Mouse (Mus musculus): ENCODE measurements at regions not wholly inside any gene's neighbourhood (a gene's known extent, or its start where the extent isn't known, plus 50 kb on each side); places are given as distances from the start of the nearest gene placed in this dataset.

- no peak for ATAC-seq (replicated peaks; ENCODE audit: poor library complexity, severe bottlenecking)
Measured at GRCm38 (mm10) chr15:61608301-61608731, 685.5 kb upstream of the A1bg start.

GRCm38 (mm10) chr15:61599734-61600133 is 676.9 kb upstream of the A1bg start:
- no peak for ATAC-seq (replicated peaks; ENCODE audit: poor library complexity, severe bottlenecking)

DNA sequence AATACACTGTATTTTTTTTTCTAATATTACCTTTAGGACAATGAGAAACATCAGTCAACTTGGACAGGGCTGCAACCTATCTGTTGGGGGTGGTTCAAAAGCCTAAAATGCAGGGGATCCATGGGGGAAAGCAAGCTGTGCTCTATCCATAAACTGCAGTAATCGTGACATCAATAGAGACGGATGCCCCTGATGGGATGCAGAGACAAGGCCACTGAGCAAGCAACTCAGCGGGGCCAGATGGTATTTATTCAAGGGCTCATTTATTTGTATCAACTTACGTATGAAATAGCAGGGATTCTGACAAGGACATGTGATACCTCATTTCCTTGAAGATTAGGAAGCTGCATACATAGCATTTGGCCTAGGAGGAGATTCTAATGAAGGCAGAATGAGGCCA is 673.5 kb upstream of the A1bg start:
- ATAC-seq (replicated peaks; ENCODE audit: poor library complexity, severe bottlenecking): no peak

DNA sequence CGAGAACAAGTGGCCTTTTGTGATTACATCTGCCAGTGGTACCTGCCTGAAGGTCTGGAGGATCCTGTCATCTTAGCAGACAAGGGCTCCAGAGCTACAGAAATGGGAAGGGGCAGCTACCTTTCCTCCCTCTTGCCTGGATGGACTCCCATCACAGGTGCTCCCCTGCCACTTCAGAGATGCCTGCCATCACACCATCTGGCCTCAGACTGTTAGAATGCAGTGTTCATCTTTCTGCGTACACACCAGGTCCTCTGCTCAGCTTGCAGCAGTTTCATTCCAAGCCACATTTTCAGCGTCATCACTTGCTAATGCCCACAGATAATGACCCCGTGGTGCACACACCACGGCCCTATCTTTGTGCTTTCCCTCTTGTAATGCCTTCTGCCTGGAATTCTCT is 666.1 kb upstream of the A1bg start:
- no peak for ATAC-seq (replicated peaks; ENCODE audit: poor library complexity, severe bottlenecking)

DNA sequence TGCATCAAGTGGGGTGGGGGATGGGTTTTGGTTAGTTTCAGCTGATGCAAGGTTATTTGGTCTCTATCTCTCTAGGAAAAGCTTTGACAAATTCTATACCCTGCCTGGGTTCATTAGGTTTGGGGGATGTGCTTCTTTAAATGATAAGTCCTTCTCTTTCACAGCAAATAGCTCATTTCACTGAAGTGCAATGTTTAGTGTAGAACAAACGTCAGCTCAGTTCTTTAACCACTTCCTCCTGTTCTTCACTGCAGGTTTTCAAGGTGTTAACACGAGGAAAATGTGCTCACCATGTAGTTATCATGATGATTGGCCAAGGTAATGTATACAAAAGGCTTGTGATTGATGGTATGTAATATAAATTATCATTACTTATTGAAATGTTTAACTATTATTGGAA is 659.5 kb upstream of the A1bg start:
- ATAC-seq (replicated peaks; ENCODE audit: poor library complexity, severe bottlenecking): no peak

GRCm38 (mm10) chr15:61563347-61563746 is 640.5 kb upstream of the A1bg start:
- ATAC-seq (replicated peaks; ENCODE audit: poor library complexity, severe bottlenecking): no peak

- no peak for ATAC-seq (replicated peaks; ENCODE audit: poor library complexity, severe bottlenecking)
Measured at GRCm38 (mm10) chr15:61562252-61562651, 639.4 kb upstream of the A1bg start.

DNA sequence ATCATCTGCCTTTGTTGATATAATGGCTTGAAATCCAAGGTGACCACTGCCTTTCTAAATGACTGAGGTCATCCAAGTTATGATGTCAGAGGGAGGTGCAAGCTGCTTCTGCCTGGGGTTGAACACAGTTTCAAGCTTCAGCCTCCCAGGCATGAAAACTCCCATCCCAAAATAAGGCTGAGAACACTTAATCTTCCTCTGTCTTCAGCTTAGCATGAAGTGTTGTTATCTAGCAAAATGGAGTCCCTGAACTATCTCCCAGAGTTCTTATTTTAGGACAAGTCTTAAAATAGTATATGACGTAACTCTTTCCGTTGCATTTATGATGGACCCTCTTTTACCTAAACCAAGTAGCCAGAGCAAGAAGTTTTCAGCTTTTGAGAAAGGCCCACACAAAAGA is 631.1 kb upstream of the A1bg start:
- no peak for ATAC-seq (replicated peaks; ENCODE audit: poor library complexity, severe bottlenecking)

- ATAC-seq (replicated peaks; ENCODE audit: poor library complexity, severe bottlenecking): no peak
Measured at GRCm38 (mm10) chr15:61553081-61553680, 630.4 kb upstream of the A1bg start.

DNA sequence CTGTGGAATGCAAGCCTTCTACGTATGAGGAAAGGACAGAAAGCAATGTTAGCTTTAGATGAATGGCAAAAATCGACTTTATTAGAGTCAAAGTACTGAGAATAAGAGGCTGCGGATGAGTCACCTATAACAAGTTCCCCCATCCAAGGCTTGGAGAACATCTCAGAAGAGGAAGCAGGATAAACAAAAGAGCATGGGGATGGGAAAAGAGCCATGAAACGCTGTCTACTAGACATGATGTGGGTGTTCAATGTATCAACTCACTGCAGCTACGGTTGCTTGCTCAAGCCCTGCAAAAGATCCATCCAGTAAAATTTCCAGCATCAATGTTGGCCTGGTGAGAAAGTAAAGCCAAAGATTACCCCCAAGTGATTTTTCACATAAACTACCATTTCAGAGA is 628.4 kb upstream of the A1bg start:
- no peak for ATAC-seq (replicated peaks; ENCODE audit: poor library complexity, severe bottlenecking)

GRCm38 (mm10) chr15:61548400-61548799 is 625.6 kb upstream of the A1bg start:
- no peak for ATAC-seq (replicated peaks; ENCODE audit: poor library complexity, severe bottlenecking)

- no peak for ATAC-seq (replicated peaks; ENCODE audit: poor library complexity, severe bottlenecking)
Measured at GRCm38 (mm10) chr15:61546608-61547007, 623.8 kb upstream of the A1bg start.

DNA sequence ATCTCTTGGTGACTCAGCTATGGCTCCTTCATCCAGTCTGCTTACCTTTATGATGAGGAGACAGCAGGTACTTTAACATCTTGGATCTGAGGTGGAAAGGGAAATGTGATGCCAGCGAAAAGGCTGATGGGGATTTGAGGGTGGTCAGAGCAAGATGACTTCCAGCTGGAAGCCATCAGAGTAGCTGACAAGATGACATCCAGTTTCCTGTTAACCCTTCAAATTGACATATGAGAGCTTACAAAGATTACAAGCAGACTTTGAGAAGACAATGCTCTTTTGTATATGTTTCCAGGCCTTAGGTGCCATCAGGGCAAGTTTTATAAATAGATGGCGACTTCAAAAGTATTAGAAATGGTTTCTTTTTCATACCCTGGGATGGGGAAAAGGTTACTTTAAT is 621.3 kb upstream of the A1bg start:
- ATAC-seq (replicated peaks; ENCODE audit: poor library complexity, severe bottlenecking): no peak

GRCm38 (mm10) chr15:61541643-61542042 is 618.8 kb upstream of the A1bg start:
- no peak for ATAC-seq (replicated peaks; ENCODE audit: poor library complexity, severe bottlenecking)

DNA sequence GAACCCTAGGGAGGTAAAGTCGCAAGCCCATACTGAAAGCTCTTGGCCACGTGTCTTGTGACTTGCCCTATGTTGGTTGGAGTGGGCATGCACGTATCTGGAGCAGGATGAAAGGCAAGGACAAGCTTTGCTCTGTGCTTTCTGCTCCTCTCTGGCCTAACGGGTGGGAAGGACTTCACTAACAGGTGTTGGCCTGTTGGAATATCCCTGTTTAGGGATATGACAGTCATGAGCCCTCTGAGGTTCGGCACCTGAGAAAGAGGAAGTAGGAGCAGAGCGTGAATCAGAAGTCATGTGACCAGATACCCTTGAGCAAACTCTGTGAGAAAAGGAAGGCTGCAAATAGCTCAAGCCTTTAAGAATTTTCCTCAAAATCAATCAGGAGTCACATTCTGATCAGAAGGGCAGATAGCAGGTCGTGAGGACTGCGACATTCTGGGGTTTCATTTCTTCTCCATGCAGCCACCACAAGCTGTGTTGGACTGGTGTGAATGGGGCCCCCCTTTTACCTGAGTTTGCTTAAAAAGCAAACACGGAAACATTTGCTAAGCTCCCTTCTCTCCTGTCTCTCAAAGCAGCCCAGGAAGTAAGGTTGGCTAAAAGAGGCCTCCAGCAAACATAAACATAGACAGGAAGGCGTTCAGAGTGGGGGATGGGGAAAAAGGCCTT is 618.1 kb upstream of the A1bg start:
- peak; percentile 90 for ATAC-seq (replicated peaks; ENCODE audit: poor library complexity, severe bottlenecking)

- ATAC-seq (replicated peaks; ENCODE audit: poor library complexity, severe bottlenecking): no peak
Measured at GRCm38 (mm10) chr15:61538930-61539329, 616.1 kb upstream of the A1bg start.

DNA sequence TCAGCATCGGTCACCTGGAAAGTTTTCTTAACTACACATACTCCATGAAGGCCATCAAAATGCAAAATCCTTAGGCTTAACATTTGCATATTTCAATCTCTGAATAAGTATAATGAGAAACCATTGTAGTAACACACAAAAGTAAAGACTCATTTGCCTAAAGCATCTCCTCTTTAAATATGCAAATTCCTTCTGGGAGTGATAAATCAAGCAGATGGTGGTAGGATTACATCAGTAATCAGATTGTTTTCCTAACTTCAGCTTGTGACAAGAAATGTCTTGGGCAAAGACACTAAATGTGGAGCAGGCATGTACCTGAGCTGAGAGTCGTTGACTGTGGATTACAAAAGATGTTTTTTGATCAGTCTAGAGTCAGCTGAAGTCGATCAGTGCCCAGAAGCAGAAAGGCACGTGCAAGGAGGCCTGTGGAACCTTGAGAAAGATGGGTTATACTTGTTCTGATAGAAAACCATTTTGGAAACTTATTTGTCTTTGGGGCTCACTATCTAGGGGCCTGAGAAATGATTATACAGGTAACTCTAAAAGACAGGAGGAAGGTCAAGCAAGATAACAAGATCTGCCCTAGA is 615.5 kb upstream of the A1bg start:
- no peak for ATAC-seq (replicated peaks; ENCODE audit: poor library complexity, severe bottlenecking)

DNA sequence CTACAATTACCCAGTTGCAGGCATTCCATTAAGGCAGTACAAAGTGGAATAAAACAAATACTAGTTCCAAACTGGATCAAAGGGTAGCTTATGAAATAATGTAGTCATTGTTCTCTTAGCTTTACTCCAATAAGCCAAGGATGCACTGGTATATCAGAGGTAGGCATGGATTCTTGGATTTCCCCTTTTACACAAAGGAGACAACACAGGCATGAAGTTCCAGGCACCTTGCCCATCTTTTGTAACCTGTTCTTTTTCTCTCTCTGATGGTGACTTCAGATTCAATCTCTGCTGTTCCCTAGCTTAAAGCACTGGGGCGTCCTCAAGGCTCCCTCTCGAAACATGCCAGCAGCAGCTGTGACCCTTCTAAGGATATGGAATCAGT is 613.5 kb upstream of the A1bg start:
- no peak for ATAC-seq (replicated peaks; ENCODE audit: poor library complexity, severe bottlenecking)

GRCm38 (mm10) chr15:61535644-61536331 is 613.0 kb upstream of the A1bg start:
- ATAC-seq (replicated peaks; ENCODE audit: poor library complexity, severe bottlenecking): no peak

DNA sequence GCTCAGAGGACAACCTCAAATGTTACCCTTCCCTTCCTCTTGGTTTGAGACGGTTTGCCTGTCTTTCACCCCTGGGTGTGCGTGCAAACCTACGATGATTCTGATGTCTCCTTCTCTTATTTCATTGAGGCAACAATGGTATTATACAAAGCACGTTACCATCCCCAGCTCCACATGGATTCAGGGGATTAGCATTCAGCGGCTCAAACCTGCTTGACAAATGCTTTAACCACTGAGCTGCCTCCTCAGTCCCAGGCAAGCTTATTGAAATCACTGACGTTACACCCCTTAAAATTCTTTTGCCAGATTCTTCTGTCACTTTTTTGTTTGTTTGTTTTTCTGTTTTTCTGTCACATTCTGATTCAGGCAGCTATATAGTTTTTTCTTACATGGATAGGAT is 612.4 kb upstream of the A1bg start:
- no peak for ATAC-seq (replicated peaks; ENCODE audit: poor library complexity, severe bottlenecking)

- no peak for ATAC-seq (replicated peaks; ENCODE audit: poor library complexity, severe bottlenecking)
Measured at GRCm38 (mm10) chr15:61532808-61533207, 610.0 kb upstream of the A1bg start.

DNA sequence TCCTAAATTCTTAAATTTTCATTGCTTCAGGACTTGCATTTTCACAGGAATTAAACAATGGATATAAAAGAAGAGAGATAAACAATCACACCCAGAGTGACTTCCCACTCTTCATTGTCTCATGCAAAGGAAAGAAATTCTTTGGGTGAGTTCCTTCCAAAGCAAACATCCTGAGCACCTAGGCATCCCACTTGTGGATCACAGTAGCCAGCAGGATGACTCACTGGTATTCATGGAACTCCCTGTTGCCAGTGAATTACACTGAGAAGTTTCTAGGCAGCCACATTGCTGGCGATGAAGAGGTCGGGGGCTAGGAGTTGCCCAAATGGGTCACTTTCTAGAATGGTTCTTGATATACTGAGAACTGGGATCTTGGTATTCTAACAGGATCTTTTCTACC is 609.2 kb upstream of the A1bg start:
- no peak for ATAC-seq (replicated peaks; ENCODE audit: poor library complexity, severe bottlenecking)

Measured in granulocyte monocyte progenitor cell, adult 5-6 weeks (primary cell).